Mouse (Mus musculus) kidney, adult 2 months (tissue): ENCODE data around the gene Olfr435. TPM values are rescaled to one million over a fixed set of nuclear protein-coding genes. Genes with fewer than 3 reads are reported as not detected.
"Not testable (repeated sequence)": the region's sequence is repeated elsewhere in the genome, so short reads cannot be mapped to it uniquely, and the experiment has no call there.

ENCODE experiments used
- DNase-seq: peaks from one replicate; pipeline ENCODE4 v3.0.0; 2021
- H3K27ac ChIP-seq: fragments of 200-500 bp; 2 replicates; pipeline ENCODE4 v1.5.1; 2012; ENCODE audit warnings: low read depth, low read length, control low read depth, inconsistent platforms; ENCODE audit not compliant: insufficient read depth
- H3K27me3 ChIP-seq: fragments of 200-500 bp; replicated peaks from 2 replicates; pipeline ENCODE4 v1.6.1; 2012; ENCODE audit warnings: mild to moderate bottlenecking, moderate library complexity, low read length, inconsistent platforms; ENCODE audit not compliant: control insufficient read depth, insufficient read depth
- H3K36me3 ChIP-seq: fragments of 200-500 bp; 2 replicates; pipeline ENCODE4 v1.6.1; 2012; ENCODE audit warnings: mild to moderate bottlenecking, moderate library complexity, low read length, inconsistent platforms; ENCODE audit not compliant: control insufficient read depth, insufficient read depth
- H3K4me1 ChIP-seq: fragments of 200-500 bp; 2 replicates; pipeline ENCODE4 v1.6.1; 2011; ENCODE audit warnings: low read length; ENCODE audit not compliant: control insufficient read depth, insufficient read depth
- H3K4me3 ChIP-seq: fragments of 200-500 bp; 2 replicates; pipeline ENCODE4 v1.5.1; 2011; ENCODE audit warnings: mild to moderate bottlenecking, low read depth, low read length, control low read depth; ENCODE audit not compliant: insufficient read depth
- CTCF ChIP-seq: fragments of 200-500 bp; conservative IDR thresholded peaks from 2 replicates; pipeline ENCODE4 v1.5.1; 2011; ENCODE audit warnings: low read depth, mild to moderate bottlenecking, control low read depth, low read length, moderate library complexity, mixed read lengths; ENCODE audit not compliant: insufficient read depth, insufficient read length
- POLR2A ChIP-seq: fragments of 200-500 bp; IDR thresholded peaks from one replicate; pipeline ENCODE4 v1.6.1; 2011; ENCODE audit warnings: low read depth, low read length, control low read depth
- WGBS: fragments of 180-500 bp; shearing (Covaris S2); methylation state at CpG from one replicate; pipeline ENCODE4 v1.1.7; 2018; 5-methylcytosine and 5-hydroxymethylcytosine counted together
- polyA plus RNA-seq: library from polyadenylated mRNA; depleted of rRNA; stranded (reverse); fragments of >200 nt; gene quantifications from 2 replicates; pipeline ENCODE4 v1.2.3, GENCODE M21; 2012

The Olfr435 gene
- polyA plus RNA-seq, 1 experiment: not detected

DNA sequence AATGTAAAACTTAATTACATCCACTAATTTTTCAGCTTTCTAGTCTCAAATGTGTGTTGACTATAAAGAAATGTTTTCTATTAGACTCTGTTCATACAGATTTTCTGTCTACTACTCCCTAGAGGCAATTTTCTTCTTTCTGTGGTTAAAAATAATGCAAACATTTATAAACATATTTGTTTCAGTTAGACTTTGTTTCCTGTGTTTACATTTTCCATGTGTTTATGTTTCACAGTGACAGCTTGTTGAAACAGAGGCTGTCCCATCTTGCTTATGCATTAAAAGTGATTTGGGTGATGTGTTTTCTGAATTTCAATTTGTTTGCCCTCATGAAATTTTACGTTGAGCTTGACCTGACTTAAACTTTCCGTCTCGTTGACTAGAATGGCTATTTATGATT lies 6.0 kb upstream of the Olfr435 start:
- Histone ChIP-seq H3K4me3 (no peak overlapping the region), H3K4me1 (no peaks in the 10 kb centered on the region), H3K27ac (no peak overlapping the region), H3K27me3 (no peaks in the 10 kb centered on the region), H3K36me3 (no peaks in the 10 kb centered on the region)
- WGBS: 82% methylated on average over 3 of the region's 3 CpGs
- TF ChIP-seq CTCF (no peak), POLR2A (no peak)
- DNase-seq: no peak

DNA sequence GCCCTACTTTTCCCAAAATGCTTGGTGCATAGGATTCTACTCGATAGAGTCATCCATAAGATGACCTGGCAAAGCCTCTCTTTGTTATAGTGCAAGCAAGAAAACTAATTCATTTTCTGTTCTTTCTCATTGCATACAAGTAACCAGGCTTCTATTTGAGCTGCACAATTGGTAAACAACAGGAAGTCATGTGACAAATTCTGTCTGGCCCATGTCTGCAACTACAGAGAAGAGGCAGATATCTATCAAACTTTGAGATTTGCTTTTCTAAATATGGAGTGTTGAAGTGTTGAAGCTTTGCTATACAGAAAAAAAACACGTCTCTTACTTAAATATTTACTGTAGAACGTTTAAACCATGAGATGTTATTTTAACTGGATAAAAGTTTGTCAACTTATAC lies 1.1 kb downstream of the Olfr435 start:
- WGBS: 69% methylated on average over 3 of the region's 3 CpGs
- no peak for TF ChIP-seq CTCF
- DNase-seq: no peak
- H3K4me3 ChIP-seq: no peak overlapping the region
- no peaks in the 10 kb centered on the region for H3K27me3 ChIP-seq
- no peaks in the 10 kb centered on the region for H3K36me3 ChIP-seq
- no peak overlapping the region for H3K27ac ChIP-seq
- no peaks in the 10 kb centered on the region for H3K4me1 ChIP-seq

DNA sequence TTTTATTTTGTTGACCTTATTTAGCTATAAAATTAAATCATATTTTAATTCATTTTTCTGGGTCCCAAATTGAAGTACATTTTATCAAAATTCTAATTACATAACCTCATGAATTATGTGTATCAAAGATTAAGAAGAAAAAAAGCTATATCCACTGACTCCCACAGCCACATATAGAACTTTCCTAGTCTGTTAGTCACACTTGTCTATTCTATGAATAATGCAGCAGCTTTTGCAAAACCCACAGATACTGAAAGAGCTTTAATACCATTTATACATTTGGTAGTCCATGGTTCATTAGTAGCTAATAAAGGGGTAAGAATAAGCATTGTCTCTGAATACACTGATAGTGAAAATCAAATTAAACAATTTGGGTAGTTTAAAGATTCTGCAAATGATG lies 5.8 kb downstream of the Olfr435 start:
- Histone ChIP-seq H3K36me3 (no peaks in the 10 kb centered on the region), H3K4me3 (no peak overlapping the region), H3K27ac (no peak overlapping the region)

DNA sequence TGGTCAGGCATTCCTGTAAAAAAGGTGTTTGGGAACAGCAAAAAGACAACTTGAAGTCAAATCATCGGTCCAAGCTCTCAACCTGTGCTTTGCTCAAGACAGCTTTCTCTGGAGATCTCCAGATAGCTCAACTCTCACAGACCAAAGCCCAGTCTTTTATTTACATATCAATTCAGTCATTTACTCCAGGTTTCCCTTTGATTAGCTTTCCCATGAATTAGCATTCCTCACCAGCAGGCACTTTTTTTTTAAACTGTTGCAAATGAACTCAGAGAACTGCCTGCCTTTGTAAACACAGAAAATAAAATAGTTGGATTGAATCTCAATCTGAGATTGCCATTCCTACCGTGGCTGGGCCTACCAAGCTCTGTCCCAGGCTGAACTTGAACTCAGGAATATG lies 8.4 kb downstream of the Olfr435 start:
- Histone ChIP-seq H3K27ac (no peak overlapping the region), H3K4me3 (no peak overlapping the region), H3K27me3 (no peaks in the 10 kb centered on the region), H3K4me1 (no peaks in the 10 kb centered on the region), H3K36me3 (no peaks in the 10 kb centered on the region)
- 36% methylated on average over 2 of the region's 2 CpGs for WGBS
- TF ChIP-seq CTCF (no peak), POLR2A (no peak)
- DNase-seq: no peak

More for the DNA sequence above, 5.8 kb downstream of the Olfr435 start:
- H3K4me1 ChIP-seq: no peaks in the 10 kb centered on the region
- no peak for TF ChIP-seq CTCF
- no peak for TF ChIP-seq POLR2A
- no peaks in the 10 kb centered on the region for H3K27me3 ChIP-seq
- DNase-seq: no peak

DNA sequence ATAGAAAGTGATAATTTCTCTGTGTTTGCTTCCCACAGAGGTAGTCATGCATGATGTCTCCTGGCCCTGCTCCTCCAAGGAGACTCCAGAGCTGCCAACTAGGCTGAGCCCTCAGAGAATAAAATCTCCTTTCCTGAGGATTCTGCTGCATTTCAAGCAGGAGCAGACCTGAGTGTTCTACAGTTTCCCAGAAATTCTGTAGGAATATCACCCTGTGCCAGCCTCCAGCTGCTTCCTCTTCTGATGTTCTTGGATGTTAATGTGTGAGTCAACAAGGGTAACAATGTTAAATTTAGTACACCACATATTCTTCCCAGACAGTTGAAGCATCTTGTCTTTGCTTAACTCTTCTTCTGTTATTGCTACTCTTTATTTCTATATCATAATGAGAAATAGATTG lies 15.9 kb downstream of the Olfr435 start, which contains the start of gene Olfr434:
Olfr434 (plus strand) TSS at position 149 of the 400 bp plus-strand sequence.
- not testable (repeated sequence) for H3K27me3 ChIP-seq, DNase-seq, H3K36me3 ChIP-seq, H3K4me1 ChIP-seq, H3K27ac ChIP-seq, H3K4me3 ChIP-seq

DNA sequence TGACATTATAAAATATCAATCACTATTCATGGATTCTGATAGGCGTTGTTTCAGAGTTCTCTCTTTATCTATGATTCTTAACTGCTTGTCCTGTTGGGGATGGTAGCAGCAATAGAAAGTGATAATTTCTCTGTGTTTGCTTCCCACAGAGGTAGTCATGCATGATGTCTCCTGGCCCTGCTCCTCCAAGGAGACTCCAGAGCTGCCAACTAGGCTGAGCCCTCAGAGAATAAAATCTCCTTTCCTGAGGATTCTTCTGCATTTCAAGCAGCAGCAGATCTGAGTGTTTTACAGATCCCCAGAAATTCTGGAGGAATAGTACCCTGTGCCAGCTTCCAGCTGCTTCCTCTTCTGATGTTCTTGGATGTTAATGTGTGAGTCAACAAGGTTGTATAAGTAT lies 34.3 kb downstream of the Olfr435 start, which contains the start of gene Olfr47:
Olfr47 (plus strand) TSS at position 275 of the 400 bp plus-strand sequence.
- not testable (repeated sequence) for H3K27me3 ChIP-seq, H3K36me3 ChIP-seq, H3K4me1 ChIP-seq, H3K27ac ChIP-seq, DNase-seq, H3K4me3 ChIP-seq
- WGBS: 91% methylated on average over 1 of the region's 1 CpGs

DNA sequence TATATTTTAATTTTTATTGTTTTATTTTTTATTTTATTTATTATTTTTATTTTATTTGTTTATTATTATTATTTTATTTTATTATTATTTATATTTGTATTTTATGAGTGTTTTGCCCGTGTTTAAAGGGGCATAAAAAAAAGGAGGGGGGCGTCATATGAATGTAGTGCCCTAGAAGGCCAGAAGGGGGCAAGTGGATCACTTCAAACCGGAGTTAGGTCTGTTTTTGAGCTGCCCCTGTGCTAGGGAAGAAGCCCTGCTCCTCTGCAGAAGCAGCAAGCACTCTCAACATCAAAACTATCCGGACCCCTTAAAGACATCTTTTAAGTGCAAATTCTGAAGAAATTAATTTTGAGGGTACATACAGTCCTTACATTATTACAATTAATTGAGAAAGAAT lies 45.1 kb downstream of the Olfr435 start:
- H3K27me3 ChIP-seq: no peaks in the 10 kb centered on the region
- H3K4me3 ChIP-seq: no peak overlapping the region
- DNase-seq: peak; percentile 12
- WGBS: 19% methylated on average over 4 of the region's 4 CpGs
- TF ChIP-seq POLR2A (no peak), CTCF (peak; percentile 32; the same call in 1 of the 2 replicates)
- H3K4me1 ChIP-seq: no peaks in the 10 kb centered on the region
- H3K27ac ChIP-seq: no peak overlapping the region
- H3K36me3 ChIP-seq: no peaks in the 10 kb centered on the region

DNA sequence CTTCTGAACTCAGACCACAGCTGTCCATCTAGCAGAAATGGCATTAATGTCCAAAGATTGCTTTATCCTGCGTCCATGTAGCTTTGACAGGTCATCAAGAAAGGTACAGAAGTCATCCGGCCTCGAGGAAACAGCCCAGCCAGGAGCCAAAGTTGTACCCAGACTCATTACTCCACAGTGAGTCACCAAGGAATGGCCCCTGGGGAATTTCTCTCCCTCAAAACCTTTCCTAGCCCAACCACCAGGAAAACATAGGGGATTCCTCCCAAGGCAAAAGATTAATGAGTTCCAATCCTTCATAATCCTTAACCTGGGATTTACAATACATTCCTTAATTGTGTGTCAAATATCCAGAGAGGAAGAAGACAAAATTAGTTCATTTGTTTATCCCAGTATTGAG lies 50.5 kb downstream of the Olfr435 start:
- WGBS: 40% methylated on average over 3 of the region's 3 CpGs

More for the DNA sequence above, 50.5 kb downstream of the Olfr435 start:
- Histone ChIP-seq H3K27ac (no peak overlapping the region), H3K27me3 (no peaks in the 10 kb centered on the region; the same call in 1 of the 2 replicates), H3K4me1 (no peaks in the 10 kb centered on the region), H3K36me3 (no peaks in the 10 kb centered on the region), H3K4me3 (no peak overlapping the region)
- DNase-seq: no peak
- TF ChIP-seq CTCF (no peak), POLR2A (no peak)
